Mouse (Mus musculus) heart, adult 2 months (tissue): ENCODE measurements around the gene Gtpbp4. TPM values are rescaled to one million over a fixed set of nuclear protein-coding genes. Genes with fewer than 3 reads are reported as not detected.

Source experiments
- DNase-seq, 2 experiments: peaks; one replicate each; pipeline ENCODE4 v3.0.0; 2021
- H3K27ac ChIP-seq: fragments of 200-600 bp; 2 replicates; pipeline ENCODE4 v1.8.1; 2022
- H3K27me3 ChIP-seq: fragments of 200-500 bp; 2 replicates; pipeline ENCODE4 v1.6.1; 2012; ENCODE audit warnings: mild to moderate bottlenecking, low read length, inconsistent platforms, mixed read lengths; ENCODE audit not compliant: control insufficient read depth, insufficient read depth
- H3K36me3 ChIP-seq: fragments of 200-500 bp; 2 replicates; pipeline ENCODE4 v1.6.1; 2012; ENCODE audit warnings: low read length, inconsistent platforms; ENCODE audit not compliant: control insufficient read depth, insufficient read depth
- H3K4me1 ChIP-seq: fragments of 200-500 bp; 2 replicates; pipeline ENCODE4 v1.6.1; 2011; ENCODE audit warnings: low read length; ENCODE audit not compliant: control insufficient read depth, insufficient read depth
- H3K4me3 ChIP-seq: fragments of 200-600 bp; 2 replicates; pipeline ENCODE4 v1.8.1; 2022
- H3K79me2 ChIP-seq: fragments of 200-500 bp; replicated peaks from 2 replicates; pipeline ENCODE4 v1.6.1; 2012; ENCODE audit warnings: mild to moderate bottlenecking, inconsistent platforms, low read length, moderate library complexity, mixed read lengths; ENCODE audit not compliant: control insufficient read depth, insufficient read depth
- H3K9ac ChIP-seq: fragments of 200-500 bp; 2 replicates; pipeline ENCODE4 v1.6.1; 2012; ENCODE audit warnings: low read depth, mild to moderate bottlenecking, control low read depth, inconsistent platforms, low read length, mixed read lengths
- CTCF ChIP-seq: fragments of 200-600 bp; IDR thresholded peaks from 2 replicates; pipeline ENCODE4 v1.8.1; 2022; ENCODE audit warnings: antibody characterized with exemption, mild to moderate bottlenecking, moderate library complexity
- EP300 ChIP-seq: fragments of 200-500 bp; IDR thresholded peaks from 2 replicates; pipeline ENCODE4 v1.6.1; 2011; ENCODE audit warnings: low read depth, low read length, control low read depth; ENCODE audit not compliant: insufficient read depth
- POLR2A ChIP-seq: fragments of 200-500 bp; IDR thresholded peaks from 2 replicates; pipeline ENCODE4 v1.6.1; 2011; ENCODE audit warnings: mild to moderate bottlenecking, low read depth, low read length, control low read depth; ENCODE audit not compliant: insufficient read depth
- WGBS: fragments of 180-500 bp; shearing (Covaris S2); methylation state at CpG from one replicate; pipeline ENCODE4 v1.1.7; 2018; 5-methylcytosine and 5-hydroxymethylcytosine counted together
- intact Hi-C: fragments of 180-260 bp; cut with DNase I; formaldehyde crosslinking; loops from one replicate; pipeline ENCODE4 v1.15.1; 2025
- polyA plus RNA-seq: library from polyadenylated mRNA; depleted of rRNA; stranded (reverse); fragments of >200 nt; gene quantifications from 2 replicates; pipeline ENCODE4 v1.2.3, GENCODE M21; 2012
- total RNA-seq, 2 experiments: library from RNA; stranded (reverse); gene quantifications; 2 replicates each; pipeline ENCODE4 v1.2.3; 2021

Gene Gtpbp4
- total and polyA plus RNA-seq, 3 experiments: 7.1 to 37.9 (median 36.9) TPM

- TF ChIP-seq EP300: no peak
- no peak for TF ChIP-seq CTCF
- TF ChIP-seq POLR2A: no peak
- WGBS: 51% methylated on average over 4 of the region's 4 CpGs
- no peaks in the 10 kb centered on the region for H3K4me1 ChIP-seq
- H3K27me3 ChIP-seq: no peaks in the 10 kb centered on the region
- no peak overlapping the region for H3K4me3 ChIP-seq
- H3K9ac ChIP-seq: no peak overlapping the region
- H3K36me3 ChIP-seq: no peaks in the 10 kb centered on the region
- H3K27ac ChIP-seq: no peak overlapping the region
- no peaks in the 10 kb centered on the region for H3K79me2 ChIP-seq
- no peak for DNase-seq
- intact Hi-C loops: no loop called here
These were observed 34.5 kb upstream of the Gtpbp4 start for GRCm38 (mm10) chr13:9030364-9030763.

- TF ChIP-seq EP300 (no peak), POLR2A (no peak), CTCF (no peak)
- WGBS: 10% methylated on average over 1 of the region's 1 CpGs
- Histone ChIP-seq H3K9ac (no peak overlapping the region), H3K36me3 (no peaks in the 10 kb centered on the region), H3K79me2 (no peaks in the 10 kb centered on the region), H3K27ac (no peak overlapping the region), H3K27me3 (no peaks in the 10 kb centered on the region), H3K4me3 (no peak overlapping the region), H3K4me1 (no peaks in the 10 kb centered on the region)
- no peak for DNase-seq
- intact Hi-C loops: no loop called here
These were observed 31.4 kb upstream of the Gtpbp4 start for GRCm38 (mm10) chr13:9027251-9027650.

GRCm38 (mm10) chr13:9022623-9023022, 26.7 kb upstream of the Gtpbp4 start:
- Histone ChIP-seq H3K79me2 (no peaks in the 10 kb centered on the region), H3K9ac (no peak overlapping the region), H3K4me3 (no peak overlapping the region), H3K36me3 (no peaks in the 10 kb centered on the region), H3K4me1 (no peaks in the 10 kb centered on the region), H3K27ac (no peak overlapping the region), H3K27me3 (no peaks in the 10 kb centered on the region)
- no peak for DNase-seq
- 83% methylated on average over 1 of the region's 1 CpGs for WGBS
- no peak for TF ChIP-seq CTCF
- TF ChIP-seq POLR2A: no peak
- TF ChIP-seq EP300: no peak
- intact Hi-C loops: no loop called here

- 80% methylated on average over 7 of the region's 7 CpGs for WGBS
- no peaks in the 10 kb centered on the region for H3K79me2 ChIP-seq
- intact Hi-C loops: no loop called here
These were observed 25.7 kb upstream of the Gtpbp4 start for GRCm38 (mm10) chr13:9021556-9021955.

GRCm38 (mm10) chr13:9019713-9020112, 23.8 kb upstream of the Gtpbp4 start:
- no peaks in the 10 kb centered on the region for H3K27me3 ChIP-seq
- intact Hi-C loops: no loop called here
- no peaks in the 10 kb centered on the region for H3K4me1 ChIP-seq
- H3K9ac ChIP-seq: no peak overlapping the region
- no peak overlapping the region for H3K27ac ChIP-seq
- no peak for TF ChIP-seq CTCF
- TF ChIP-seq EP300: no peak
- no peak for TF ChIP-seq POLR2A
- DNase-seq: no peak
- H3K79me2 ChIP-seq: no peaks in the 10 kb centered on the region
- WGBS: 57% methylated on average over 4 of the region's 4 CpGs
- no peaks in the 10 kb centered on the region for H3K36me3 ChIP-seq
- no peak overlapping the region for H3K4me3 ChIP-seq

More at GRCm38 (mm10) chr13:9021556-9021955, 25.7 kb upstream of the Gtpbp4 start:
- Histone ChIP-seq H3K27me3 (no peaks in the 10 kb centered on the region), H3K4me1 (no peaks in the 10 kb centered on the region), H3K27ac (no peak overlapping the region), H3K9ac (no peak overlapping the region), H3K36me3 (no peaks in the 10 kb centered on the region), H3K4me3 (no peak overlapping the region)
- TF ChIP-seq POLR2A: no peak
- no peak for TF ChIP-seq CTCF
- no peak for TF ChIP-seq EP300
- no peak for DNase-seq

- Histone ChIP-seq H3K79me2 (no peaks in the 10 kb centered on the region), H3K9ac (no peak overlapping the region), H3K4me1 (no peaks in the 10 kb centered on the region), H3K4me3 (no peak overlapping the region), H3K27ac (no peak overlapping the region), H3K36me3 (no peaks in the 10 kb centered on the region), H3K27me3 (no peaks in the 10 kb centered on the region)
- no peak for DNase-seq
- WGBS: 56% methylated on average over 2 of the region's 2 CpGs
- no peak for TF ChIP-seq EP300
- TF ChIP-seq CTCF: no peak
- no peak for TF ChIP-seq POLR2A
- intact Hi-C loops: no loop called here
These were observed 23.2 kb upstream of the Gtpbp4 start for GRCm38 (mm10) chr13:9018974-9019587.
